In genomic region chr19:46131283-46131682, GRCm38 (mm10) we compare ENCODE assay signal across 10 mouse cellular contexts. TPM values are rescaled to one million over a fixed set of nuclear protein-coding genes. Genes with fewer than 3 reads are reported as not detected.
DNase-seq lines count a peak whose midpoint lies in the region; ATAC-seq lines count a peak whose summit lies in the region.
"Had no signal": no experiment of that assay in that cellular context is flagged by ENCODE, and none has a peak within 500 bp of the region (broad histone marks: within the 10 kb centered on the region; RNA-seq: fewer than 3 reads in every experiment).

No protein-coding gene starts in this region.

- no peak overlapping the region for H3K27ac ChIP-seq in kidney, embryonic 16.5 days (ENCODE audit: low read length)
- H3K27ac ChIP-seq in forebrain, embryonic 12.5 days, result no peak overlapping the region
- no peak overlapping the region for H3K27ac ChIP-seq in limb, embryonic 10.5 days
- no peak overlapping the region for H3K27ac ChIP-seq in neural tube, embryonic 13.5 days (replicated peaks)

- H3K4me1 ChIP-seq in kidney, embryonic 16.5 days (ENCODE audit: insufficient read depth, low read length), result peaks cover 17% of the 10 kb centered on the region
- H3K4me1 ChIP-seq in forebrain, embryonic 12.5 days, result peaks cover 19% of the 10 kb centered on the region
- H3K4me1 ChIP-seq in limb, embryonic 10.5 days, result peaks cover 22% of the 10 kb centered on the region
- H3K4me1 ChIP-seq in neural tube, embryonic 13.5 days (replicated peaks), result peaks cover 16% of the 10 kb centered on the region

- peak overlapping the region; percentile 54 for H3K4me2 ChIP-seq in kidney, embryonic 16.5 days (replicated peaks; ENCODE audit: low read depth, low read length)
- peak overlapping the region; percentile 43 for H3K4me2 ChIP-seq in forebrain, embryonic 12.5 days
- H3K4me2 ChIP-seq in neural tube, embryonic 13.5 days, result peak overlapping the region; percentile 40; the same call in 1 of the 2 replicates

- no peak for ATAC-seq in kidney, embryonic 16.5 days (ENCODE audit: low FRiP score, low TSS enrichment)
- no peak for ATAC-seq in forebrain, embryonic 12.5 days (ENCODE audit: low FRiP score)
- ATAC-seq in neural tube, embryonic 13.5 days (ENCODE audit: low read depth), result no peak
- ATAC-seq in erythroblast, adult 5-6 weeks (replicated peaks; ENCODE audit: low FRiP score, poor library complexity, severe bottlenecking), result no peak

- no peaks in the 10 kb centered on the region for H3K9me3 ChIP-seq in kidney, embryonic 16.5 days (ENCODE audit: low read length)
- no peaks in the 10 kb centered on the region for H3K9me3 ChIP-seq in forebrain, embryonic 12.5 days
- no peaks in the 10 kb centered on the region for H3K9me3 ChIP-seq in limb, embryonic 10.5 days (replicated peaks)
- H3K9me3 ChIP-seq in neural tube, embryonic 13.5 days, result no peaks in the 10 kb centered on the region

- 8% methylated on average over 8 of the region's 8 CpGs for WGBS in kidney, embryonic 16.5 days
- 10% methylated on average over 7 of the region's 8 CpGs for WGBS in forebrain, embryonic 12.5 days
- WGBS in limb, embryonic 10.5 days, result 11% methylated on average over 8 of the region's 8 CpGs
- 10% methylated on average over 6 of the region's 8 CpGs for WGBS in neural tube, embryonic 13.5 days

- peak overlapping the region; percentile 33 for H3K4me3 ChIP-seq in kidney, embryonic 16.5 days (ENCODE audit: low read length)
- peak overlapping the region; percentile 23; the same call in 1 of the 2 replicates for H3K4me3 ChIP-seq in forebrain, embryonic 12.5 days (replicated peaks)
- H3K4me3 ChIP-seq in limb, embryonic 10.5 days, result peak overlapping the region; percentile 21
- 0 out of 2 replicates have a peak overlapping the region, but pooled peaks have one; percentile 10 for H3K4me3 ChIP-seq in neural tube, embryonic 13.5 days

- H3K9ac ChIP-seq in kidney, embryonic 16.5 days (replicated peaks; ENCODE audit: low read length), result no peak overlapping the region
- H3K9ac ChIP-seq in forebrain, embryonic 12.5 days, result no peak overlapping the region
- H3K9ac ChIP-seq in neural tube, embryonic 13.5 days, result no peak overlapping the region

- peaks cover 64% of the 10 kb centered on the region for H3K27me3 ChIP-seq in kidney, embryonic 16.5 days (ENCODE audit: insufficient read depth, low read length)
- peaks cover 70% of the 10 kb centered on the region for H3K27me3 ChIP-seq in forebrain, embryonic 12.5 days
- H3K27me3 ChIP-seq in limb, embryonic 10.5 days (ENCODE audit: low read depth, poor library complexity, severe bottlenecking), result peaks cover 72% of the 10 kb centered on the region
- H3K27me3 ChIP-seq in neural tube, embryonic 13.5 days, result peaks cover 75% of the 10 kb centered on the region

- no peak for DNase-seq in kidney, postnatal 4 days
- DNase-seq in limb, embryonic 10.5 days (ENCODE audit: low spot score), result no peak
- DNase-seq in cerebellum, adult 9-11 months, result no peak

- no peaks in the 10 kb centered on the region for H3K36me3 ChIP-seq in kidney, embryonic 16.5 days (ENCODE audit: insufficient read depth, low read length)
- no peaks in the 10 kb centered on the region for H3K36me3 ChIP-seq in forebrain, embryonic 12.5 days (replicated peaks)
- no peaks in the 10 kb centered on the region for H3K36me3 ChIP-seq in limb, embryonic 10.5 days
- no peaks in the 10 kb centered on the region for H3K36me3 ChIP-seq in neural tube, embryonic 13.5 days

RNA-seq across cellular contexts. Expression of gene Elovl3, which starts 0.4 kb away (rescaled TPM):
- not detected in 2 replicates for polyA plus RNA-seq in kidney, embryonic 16.5 days (2015; fragmentation: Nextera tagmentation; extraction: Ambion mirVana)
- polyA plus RNA-seq in forebrain, embryonic 12.5 days (2016; fragmentation: Nextera tagmentation; extraction: Ambion mirVana), result not detected in 2 replicates
- polyA plus RNA-seq in limb, embryonic 10.5 days (2016; fragmentation: Nextera tagmentation; extraction: Ambion mirVana), result 0.13 TPM in 1 of 2 replicates, not detected in the other
- not detected in 2 replicates for polyA plus RNA-seq in neural tube, embryonic 13.5 days (2015; fragmentation: Nextera tagmentation; extraction: Ambion mirVana)
- not detected in 2 replicates for total RNA-seq in erythroblast, adult 5-6 weeks (2015; ENCODE audit: low replicate concordance)
- not detected in 2 replicates for total RNA-seq in erythroblast, adult 5-6 weeks (2017; ENCODE audit: low replicate concordance)
- total RNA-seq: monocyte, adult 5-6 weeks had no signal
- polyA plus RNA-seq: brain, embryonic 14.5 days; large intestine, adult 2 months had no signal

RNA-seq across cellular contexts. Expression of gene Pitx3, which starts 16.8 kb away (rescaled TPM):
- 0.26 TPM in 1 of 2 replicates, not detected in the other for polyA plus RNA-seq in kidney, embryonic 16.5 days (2015; fragmentation: Nextera tagmentation; extraction: Ambion mirVana)
- 0.24 TPM in 1 of 2 replicates, not detected in the other for polyA plus RNA-seq in forebrain, embryonic 12.5 days (2016; fragmentation: Nextera tagmentation; extraction: Ambion mirVana)
- polyA plus RNA-seq in limb, embryonic 10.5 days (2016; fragmentation: Nextera tagmentation; extraction: Ambion mirVana), result 0.59 and 2.1 TPM in 2 replicates
- 0.17 and 1.4 TPM in 2 replicates for polyA plus RNA-seq in neural tube, embryonic 13.5 days (2015; fragmentation: Nextera tagmentation; extraction: Ambion mirVana)
- not detected in 2 replicates for total RNA-seq in erythroblast, adult 5-6 weeks (2015; ENCODE audit: low replicate concordance)
- not detected in 2 replicates for total RNA-seq in erythroblast, adult 5-6 weeks (2017; ENCODE audit: low replicate concordance)
- total RNA-seq: monocyte, adult 5-6 weeks had no signal
- polyA plus RNA-seq: large intestine, adult 2 months had no signal

RNA-seq across cellular contexts. Expression of gene Gbf1, which starts 21.0 kb away (rescaled TPM):
- 40.5 and 43.0 TPM in 2 replicates for polyA plus RNA-seq in kidney, embryonic 16.5 days (2015; fragmentation: Nextera tagmentation; extraction: Ambion mirVana)
- 59.9 and 64.0 TPM in 2 replicates for polyA plus RNA-seq in forebrain, embryonic 12.5 days (2016; fragmentation: Nextera tagmentation; extraction: Ambion mirVana)
- 39.5 and 47.8 TPM in 2 replicates for polyA plus RNA-seq in limb, embryonic 10.5 days (2016; fragmentation: Nextera tagmentation; extraction: Ambion mirVana)
- polyA plus RNA-seq in neural tube, embryonic 13.5 days (2015; fragmentation: Nextera tagmentation; extraction: Ambion mirVana), result 65.2 and 74.1 TPM in 2 replicates
- total RNA-seq in erythroblast, adult 5-6 weeks (2015; ENCODE audit: low replicate concordance), result 22.8 and 22.9 TPM in 2 replicates
- total RNA-seq in erythroblast, adult 5-6 weeks (2017; ENCODE audit: low replicate concordance), result 18.1 and 21.0 TPM in 2 replicates

RNA-seq across cellular contexts. Expression of gene Nolc1, which starts 55.6 kb away (rescaled TPM):
- 85.7 and 93.2 TPM in 2 replicates for polyA plus RNA-seq in kidney, embryonic 16.5 days (2015; fragmentation: Nextera tagmentation; extraction: Ambion mirVana)
- 117 and 118 TPM in 2 replicates for polyA plus RNA-seq in forebrain, embryonic 12.5 days (2016; fragmentation: Nextera tagmentation; extraction: Ambion mirVana)
- 145 and 186 TPM in 2 replicates for polyA plus RNA-seq in limb, embryonic 10.5 days (2016; fragmentation: Nextera tagmentation; extraction: Ambion mirVana)
- polyA plus RNA-seq in neural tube, embryonic 13.5 days (2015; fragmentation: Nextera tagmentation; extraction: Ambion mirVana), result 60.1 and 73.6 TPM in 2 replicates
- total RNA-seq in erythroblast, adult 5-6 weeks (2015; ENCODE audit: low replicate concordance), result 12.7 and 16.9 TPM in 2 replicates
- total RNA-seq in erythroblast, adult 5-6 weeks (2017; ENCODE audit: low replicate concordance), result 25.9 and 31.9 TPM in 2 replicates
